Mouse (Mus musculus): Measurements from ENCODE around the gene Ablim2. TPM values are rescaled to one million over a fixed set of nuclear protein-coding genes. Genes with fewer than 3 reads are reported as not detected.

Ablim2 gene
- total RNA-seq, 2 experiments from 2014 or later = 168 to 215 TPM

DNA sequence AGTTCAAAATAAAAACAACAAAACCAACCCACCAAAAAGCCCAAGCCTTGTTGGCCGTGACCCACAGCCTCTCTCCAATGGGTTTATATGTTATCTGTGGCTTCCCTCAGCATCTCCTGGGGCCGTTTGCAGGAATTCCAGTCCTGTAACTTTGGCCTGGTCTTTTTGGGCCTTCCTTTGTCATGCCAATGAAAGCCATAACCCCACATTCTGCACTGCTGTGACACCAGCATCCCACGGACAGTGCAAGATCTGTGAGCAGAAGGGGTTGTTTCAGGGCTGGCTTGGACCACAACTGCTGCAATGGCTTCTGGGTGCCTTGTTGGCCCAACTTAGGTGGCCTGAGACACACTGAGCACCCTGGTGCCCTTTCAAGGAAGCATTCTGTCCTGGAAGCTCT, 10.8 kb downstream of the Ablim2 start:
- no peak for DNase-seq (ENCODE audit: low spot score in 2 of 2)

DNA sequence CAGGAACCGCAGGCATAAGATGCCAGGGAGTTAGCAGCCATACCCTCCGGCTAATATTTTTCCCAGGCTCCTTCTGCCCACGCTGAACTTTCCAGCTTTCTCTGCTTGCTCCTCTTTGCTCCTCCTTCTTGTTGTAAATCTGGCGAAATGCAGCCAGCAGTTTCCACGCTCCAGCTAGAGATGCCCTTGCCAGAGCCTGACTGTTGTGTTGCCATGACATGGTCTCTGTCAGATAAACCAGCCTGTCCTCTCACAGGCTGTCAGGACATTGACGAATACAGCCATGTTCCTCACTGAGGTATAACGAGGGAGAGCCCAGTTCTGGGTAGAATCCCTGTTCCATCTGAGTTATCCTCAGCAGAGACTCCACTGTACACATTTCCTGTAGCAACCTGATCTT, 11.3 kb downstream of the Ablim2 start:
- no peak for DNase-seq (ENCODE audit: low spot score in 2 of 2)

DNA sequence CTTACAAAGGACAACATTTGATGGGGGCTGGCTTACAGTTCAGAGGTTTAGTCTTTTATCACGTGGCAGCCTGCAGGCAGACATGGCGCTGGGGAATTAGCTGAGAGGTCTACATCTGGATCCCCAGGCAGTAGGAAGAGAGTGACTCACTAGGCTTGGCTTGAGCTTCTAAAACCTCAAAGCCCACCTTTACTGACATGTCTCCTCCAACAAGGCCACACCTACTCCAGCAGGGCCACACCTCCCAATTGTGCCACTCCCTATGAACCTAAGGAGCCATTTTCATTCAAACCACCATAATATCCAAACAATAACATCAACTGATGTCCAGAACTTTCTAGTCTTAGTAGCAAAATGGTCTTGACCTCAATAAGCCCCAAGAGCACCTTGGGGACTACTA, 12.6 kb downstream of the Ablim2 start:
- no peak for DNase-seq (ENCODE audit: low spot score in 2 of 2)

DNA sequence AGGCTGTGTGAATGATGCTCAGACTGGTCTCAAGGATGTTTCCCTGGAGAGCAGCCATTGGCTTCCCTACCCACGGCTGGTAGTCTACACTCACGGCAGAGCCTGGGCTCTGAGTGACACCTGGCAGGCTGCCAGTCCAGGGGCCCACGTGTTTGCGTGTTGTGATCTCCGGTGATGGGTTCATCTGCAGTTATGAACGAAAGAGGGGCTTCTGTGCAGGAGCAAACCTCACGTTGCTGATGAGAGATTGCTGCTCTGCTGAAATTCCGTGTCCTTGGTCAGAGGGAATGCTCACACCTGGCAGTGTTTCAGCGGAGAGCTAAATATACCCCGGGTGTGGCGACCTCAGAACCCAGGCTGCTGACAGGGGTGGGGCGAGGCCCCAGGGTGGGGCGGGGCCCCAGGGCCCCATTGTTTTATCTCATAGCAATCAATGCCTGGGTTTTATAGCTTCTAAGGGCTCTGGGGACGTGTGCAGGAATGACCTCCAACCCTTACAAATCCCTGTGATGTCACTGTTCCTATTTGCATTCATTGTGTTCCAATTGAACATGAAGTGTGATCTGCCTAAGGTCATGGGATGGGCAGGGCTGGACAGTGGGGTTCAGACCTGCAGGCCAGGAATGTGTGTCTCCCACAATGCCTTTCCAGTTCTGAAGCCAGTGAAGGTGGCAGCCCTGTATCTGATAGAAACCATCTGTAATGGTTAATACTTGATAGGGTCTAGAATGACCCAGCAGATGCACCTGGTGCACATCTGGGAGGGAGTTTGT, 13.4 kb downstream of the Ablim2 start:
- peak in 1 of 2 experiments; percentile 48 for DNase-seq (ENCODE audit: low spot score in 2 of 2)

DNA sequence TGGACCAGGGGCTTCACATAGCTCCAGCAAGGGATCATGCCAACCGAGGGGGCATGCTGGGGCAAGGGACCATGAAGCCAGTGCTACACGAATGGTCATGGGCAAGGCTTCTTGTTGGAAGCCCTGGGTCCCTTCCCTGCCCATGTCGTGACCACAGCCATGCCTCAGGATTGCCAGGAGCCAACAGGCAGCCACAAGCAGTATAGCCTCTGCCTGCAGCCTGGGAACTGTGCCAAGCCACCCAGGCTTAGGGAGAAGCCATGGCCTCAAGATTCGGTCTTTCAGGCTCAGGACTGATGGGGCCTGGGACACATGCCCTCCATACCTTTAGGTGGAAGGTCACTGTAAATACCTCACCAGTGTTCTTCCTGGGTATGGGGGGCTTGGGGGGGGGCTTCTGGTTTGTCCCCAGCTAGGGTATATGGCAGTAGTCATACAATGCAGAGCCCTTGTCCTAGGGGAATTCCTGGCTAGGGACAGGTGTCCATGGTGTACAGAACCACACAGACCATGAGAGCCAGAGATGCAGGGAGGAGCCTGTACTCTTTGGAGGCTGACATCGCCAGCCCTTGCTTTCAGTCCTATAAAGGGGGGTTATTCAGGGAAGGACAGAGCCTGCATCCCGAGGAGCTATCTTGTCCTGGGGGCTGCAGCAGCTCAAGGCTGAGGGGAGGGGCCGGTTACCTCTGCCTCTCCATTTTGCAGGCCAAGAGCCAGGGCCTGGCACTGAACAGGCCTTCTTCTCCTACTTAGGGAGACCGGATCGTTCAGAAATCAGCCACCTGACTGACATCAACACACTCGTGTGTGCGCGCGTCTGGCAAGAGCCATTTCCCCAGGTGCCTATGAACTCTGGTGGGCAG, 15.8 kb downstream of the Ablim2 start:
- DNase-seq (ENCODE audit: low spot score in 2 of 2) = no peak

DNA sequence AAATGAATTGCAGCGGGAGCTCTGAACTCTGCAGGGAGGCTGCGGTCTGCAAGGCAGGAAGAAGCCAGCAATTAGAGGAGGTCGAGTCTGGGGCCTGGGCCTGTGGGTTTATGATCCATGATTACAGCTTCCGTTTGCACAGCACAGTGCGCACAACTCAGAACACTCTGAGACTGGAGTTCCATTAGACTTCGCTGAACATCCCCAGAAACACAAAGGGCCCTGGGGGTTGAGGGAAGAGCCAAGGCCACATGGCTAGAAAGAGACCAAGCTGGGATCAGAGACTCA, 16.4 kb downstream of the Ablim2 start:
- no peak for DNase-seq (ENCODE audit: low spot score in 2 of 2)

DNA sequence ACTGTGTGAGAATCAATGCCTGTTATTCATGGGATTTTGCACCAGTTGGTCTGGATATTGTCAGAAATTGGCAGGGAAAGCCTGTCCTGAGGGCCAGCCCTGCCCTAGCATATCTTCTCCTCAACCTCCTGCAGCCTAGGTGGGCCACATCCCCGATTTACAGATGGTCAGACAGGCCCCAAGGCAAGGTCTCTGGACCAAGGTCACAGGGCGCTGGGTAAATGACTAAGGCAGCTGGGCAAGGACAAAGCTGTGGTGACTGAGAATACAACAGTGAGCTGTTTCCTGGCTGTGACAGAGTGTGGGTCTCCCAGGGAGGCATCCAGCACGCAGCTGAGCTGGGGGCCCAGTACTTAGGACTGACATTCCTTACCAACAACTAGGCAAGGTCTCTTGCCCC, 23.4 kb downstream of the Ablim2 start:
- DNase-seq (ENCODE audit: low spot score in 2 of 2) = no peak

DNA sequence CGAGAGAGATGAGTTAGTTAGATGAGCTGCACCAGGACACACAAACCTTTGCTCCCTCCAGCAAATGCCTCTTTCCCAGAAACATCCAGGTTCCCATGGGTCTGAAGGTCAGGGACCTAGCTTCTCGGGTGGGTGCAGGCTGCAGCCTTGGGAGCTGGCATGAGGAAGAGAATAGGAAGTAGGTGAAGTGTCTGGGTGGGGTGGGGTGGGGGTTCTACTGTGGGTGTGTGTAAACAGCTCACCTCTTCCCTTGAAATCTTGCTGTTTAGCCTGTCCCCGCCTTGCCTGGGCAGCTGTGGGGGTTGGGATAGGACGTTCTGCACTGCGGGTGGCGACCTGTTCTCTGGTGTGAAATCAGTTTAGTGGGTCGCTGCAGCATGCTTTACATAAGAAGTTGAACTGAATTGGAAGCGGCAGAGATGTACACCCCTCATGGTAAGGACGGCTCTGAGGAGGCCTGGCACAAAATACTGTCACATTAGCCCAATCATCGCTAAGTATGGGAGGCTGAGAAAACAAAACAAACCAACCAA, 25.0 kb downstream of the Ablim2 start:
- DNase-seq (ENCODE audit: low spot score in 2 of 2) = no peak

DNA sequence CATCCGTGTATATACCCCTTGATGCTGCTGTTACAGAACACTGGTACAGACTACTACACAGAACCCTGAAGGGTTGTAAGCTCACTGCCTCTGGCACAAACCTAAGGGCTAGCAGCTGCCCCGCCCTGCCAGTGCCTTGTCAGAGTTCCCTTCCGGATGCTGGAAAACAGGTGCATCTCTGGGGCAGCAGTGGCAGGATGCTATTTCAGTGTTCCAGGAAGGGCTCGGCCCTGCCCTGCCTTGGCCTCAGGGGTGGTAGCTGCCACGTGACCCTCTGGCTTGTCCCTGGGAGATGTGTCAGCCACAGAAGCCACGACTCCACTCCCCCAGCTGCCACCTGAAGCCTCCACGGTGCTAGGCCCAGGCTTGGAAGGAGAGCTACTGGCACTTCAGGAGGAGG, 28.2 kb downstream of the Ablim2 start:
- no peak for DNase-seq (ENCODE audit: low spot score in 2 of 2)

DNA sequence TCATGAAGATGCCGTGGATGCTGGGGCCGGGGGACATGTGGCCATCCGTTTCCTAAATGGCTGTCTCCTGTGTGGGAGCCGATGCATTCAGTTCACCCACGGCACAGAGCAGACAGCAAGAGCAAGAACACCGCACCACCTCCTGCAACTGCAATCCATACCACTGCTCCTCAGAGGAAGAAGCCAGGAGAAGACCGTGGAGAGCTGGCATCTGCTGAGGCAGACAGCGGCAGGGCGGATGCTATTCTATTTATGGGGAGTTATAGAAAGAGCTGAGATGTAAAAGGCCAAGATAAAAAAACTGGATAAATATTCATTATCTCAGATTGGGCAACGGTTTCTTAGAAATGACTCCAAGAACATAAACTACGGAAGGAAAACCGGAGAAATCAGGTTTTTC, 30.2 kb downstream of the Ablim2 start:
- peak; percentile 56 to 76 for DNase-seq (ENCODE audit: low spot score in 2 of 2)

DNA sequence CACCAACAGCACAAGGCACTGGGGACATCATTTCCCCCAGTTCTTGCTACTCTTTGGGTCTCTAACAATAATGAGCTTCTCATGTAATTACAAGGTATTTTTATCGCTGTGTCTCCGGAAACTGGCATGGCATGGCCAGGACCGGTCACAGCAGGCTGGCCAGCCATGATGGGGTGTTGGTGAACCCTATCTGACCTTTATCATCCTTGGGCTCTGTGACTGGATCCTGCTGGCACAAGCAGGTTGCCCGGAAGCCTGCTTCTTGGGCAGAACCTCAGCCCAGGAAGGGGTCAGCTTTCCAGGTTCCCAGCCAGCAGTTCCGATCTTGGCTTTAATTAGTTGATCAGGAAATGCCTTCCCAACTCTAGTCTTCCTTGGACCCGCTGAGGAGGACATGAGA, 31.0 kb downstream of the Ablim2 start:
- no peak for DNase-seq (ENCODE audit: low spot score in 2 of 2)

DNA sequence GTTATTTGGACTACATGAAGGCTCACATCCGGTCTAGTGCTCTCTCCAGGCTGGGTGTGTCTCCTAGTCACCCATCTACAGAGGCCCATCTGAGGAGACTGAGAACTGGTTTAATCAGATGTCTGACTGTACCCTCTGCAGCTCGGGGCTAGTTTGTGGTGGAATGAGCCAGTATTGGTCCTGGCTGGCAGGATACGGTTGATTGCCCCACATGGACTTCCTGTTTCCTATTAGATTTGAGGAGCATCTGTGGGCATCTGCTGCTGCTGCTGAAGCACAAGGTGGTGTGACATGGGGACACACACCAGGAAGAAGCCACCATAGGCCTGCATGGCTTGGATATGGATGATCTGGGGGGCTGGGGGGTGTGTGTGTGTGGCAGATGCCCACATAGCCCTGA, 32.0 kb downstream of the Ablim2 start:
- DNase-seq (ENCODE audit: low spot score in 2 of 2) = no peak

DNA sequence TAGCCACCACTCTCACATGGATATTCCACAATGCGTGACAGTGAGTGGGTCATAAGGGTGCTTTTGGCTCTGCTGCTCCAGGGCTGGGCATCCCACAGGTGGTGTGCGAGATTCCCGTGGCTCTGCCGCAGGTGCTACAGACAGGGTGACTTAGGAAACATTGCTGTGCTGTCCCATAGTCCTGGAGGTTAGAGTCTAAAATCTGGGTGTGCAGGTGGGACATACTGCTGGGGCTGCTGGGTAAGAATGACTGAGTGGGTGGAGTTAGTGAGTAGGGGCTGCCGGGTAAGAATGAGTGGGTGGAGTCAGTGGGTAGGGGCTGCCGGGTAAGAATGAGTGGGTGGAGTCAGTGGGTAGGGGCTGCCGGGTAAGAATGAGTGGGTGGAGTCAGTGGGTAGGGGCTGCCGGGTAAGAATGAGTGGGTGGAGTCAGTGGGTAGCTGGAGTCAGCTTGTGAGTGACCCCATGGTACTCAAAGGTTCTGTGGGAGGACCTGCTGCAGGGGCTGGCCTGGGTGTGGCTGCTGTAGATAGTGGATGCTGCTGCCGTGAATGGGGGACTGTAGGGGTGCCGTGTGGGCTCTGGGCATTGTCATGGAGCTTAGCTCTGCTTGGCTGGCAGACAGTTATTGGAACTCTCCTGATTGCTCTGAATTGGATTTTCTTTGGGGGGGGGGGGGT, 32.8 kb downstream of the Ablim2 start:
- no peak for DNase-seq (ENCODE audit: low spot score in 2 of 2)

DNA sequence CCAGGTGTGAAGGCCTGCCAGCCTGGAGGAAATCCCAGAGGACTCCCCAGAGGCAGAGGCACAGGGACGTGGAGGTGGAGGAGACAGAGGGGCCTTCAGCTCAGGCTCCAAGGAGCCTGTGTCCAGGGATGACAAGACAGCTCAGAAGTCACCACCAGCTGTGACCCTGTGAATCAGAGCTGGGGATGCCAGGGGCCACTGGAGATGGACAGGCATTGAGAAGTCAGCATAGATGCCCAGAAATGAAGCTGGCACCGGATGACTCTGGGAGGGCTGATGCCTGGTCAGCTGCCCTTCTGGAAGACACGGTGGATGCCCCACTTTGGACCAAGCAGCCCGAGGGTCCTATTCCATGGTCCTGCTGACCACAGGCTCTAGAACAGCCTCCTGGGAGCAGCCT, 36.3 kb downstream of the Ablim2 start:
- no peak for DNase-seq (ENCODE audit: low spot score in 2 of 2)

DNA sequence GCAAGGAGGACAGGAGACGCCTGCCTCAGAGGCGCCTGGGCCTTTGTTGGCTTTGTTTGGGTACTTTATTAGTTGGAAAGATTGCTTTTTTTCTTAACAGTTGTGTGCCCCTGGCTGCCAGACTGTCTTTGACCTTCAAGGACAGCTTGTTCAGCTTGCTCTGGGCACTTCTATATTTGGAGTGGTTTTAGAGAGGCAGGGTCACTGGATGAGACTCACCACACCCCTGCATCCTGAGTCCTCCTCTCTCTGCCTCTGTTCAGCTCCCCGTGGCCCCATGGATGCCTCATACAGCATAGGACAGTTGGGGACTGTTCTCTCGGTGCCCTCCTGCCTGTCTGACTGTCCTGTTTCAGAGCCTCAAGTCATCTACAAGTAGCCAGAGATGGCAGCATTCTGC, 37.3 kb downstream of the Ablim2 start:
- DNase-seq (ENCODE audit: low spot score in 2 of 2) = no peak

DNA sequence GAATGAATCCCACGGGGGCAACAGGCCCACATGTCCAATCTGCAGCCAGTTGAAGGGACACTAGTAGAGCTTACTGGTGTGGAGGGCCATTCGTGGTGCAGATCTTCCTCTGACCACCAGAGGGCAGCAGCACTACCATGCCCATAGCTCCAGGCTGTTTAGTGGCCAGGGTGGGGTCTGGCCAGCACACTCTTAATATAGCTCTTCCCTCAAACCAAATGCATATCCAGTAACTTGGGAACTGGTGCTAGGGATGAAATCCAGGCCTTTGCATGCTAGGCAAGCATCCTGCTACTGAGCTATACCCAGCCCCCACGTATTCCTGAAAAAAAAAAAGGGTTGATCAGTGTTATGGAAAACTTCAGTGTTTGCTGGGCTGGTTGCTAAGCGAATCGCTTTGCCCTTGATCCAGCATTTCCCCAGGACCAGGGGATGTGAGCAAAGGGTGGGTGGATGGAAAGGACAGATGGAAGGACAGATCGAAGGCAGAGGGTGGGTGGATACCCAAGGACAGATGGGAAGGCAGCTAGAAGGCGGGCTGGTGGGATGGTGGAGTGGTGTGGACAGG, 37.9 kb downstream of the Ablim2 start:
- peak; percentile 72 to 73 for DNase-seq (ENCODE audit: low spot score in 2 of 2)

DNA sequence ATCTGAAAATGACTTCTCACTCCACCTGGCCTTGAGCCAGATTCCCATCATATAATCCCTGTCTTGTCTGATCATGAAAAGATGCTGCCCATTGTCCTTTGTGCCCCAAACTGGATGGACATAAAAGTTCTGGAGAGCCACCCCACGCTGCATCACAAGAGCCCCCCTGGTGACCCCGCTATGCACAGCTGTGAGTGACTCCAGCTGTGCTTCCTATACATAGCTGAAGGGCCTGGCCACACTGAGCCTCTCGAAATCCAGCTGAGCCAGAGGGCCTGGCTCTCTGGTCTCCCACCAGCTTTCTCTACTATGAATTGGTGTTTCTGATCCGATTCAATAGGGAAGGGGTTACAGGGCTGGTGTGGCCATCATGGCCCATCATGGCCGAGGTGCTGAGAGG, 38.5 kb downstream of the Ablim2 start:
- no peak for DNase-seq (ENCODE audit: low spot score in 2 of 2)

DNA sequence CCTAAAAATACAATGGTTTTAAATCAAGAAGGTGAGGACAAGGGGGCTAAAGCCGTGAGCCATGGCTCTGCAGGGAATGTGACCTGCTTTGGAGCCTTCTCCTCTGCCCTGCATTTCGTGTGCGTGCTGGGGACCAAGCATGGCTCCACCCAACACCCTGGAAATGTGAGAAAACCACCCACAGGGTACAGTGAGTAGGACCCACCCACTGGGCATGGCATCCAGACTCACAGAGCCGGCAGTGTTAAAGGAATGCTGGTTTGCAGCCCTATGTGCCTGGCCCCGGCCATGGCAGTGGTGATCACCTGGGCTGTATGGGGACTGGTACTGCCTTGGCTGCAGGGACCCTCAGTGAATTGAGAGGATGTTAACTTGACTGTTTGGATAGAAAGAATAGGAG, 41.4 kb downstream of the Ablim2 start:
- peak; percentile 42 to 68 for DNase-seq (ENCODE audit: low spot score in 2 of 2)

DNA sequence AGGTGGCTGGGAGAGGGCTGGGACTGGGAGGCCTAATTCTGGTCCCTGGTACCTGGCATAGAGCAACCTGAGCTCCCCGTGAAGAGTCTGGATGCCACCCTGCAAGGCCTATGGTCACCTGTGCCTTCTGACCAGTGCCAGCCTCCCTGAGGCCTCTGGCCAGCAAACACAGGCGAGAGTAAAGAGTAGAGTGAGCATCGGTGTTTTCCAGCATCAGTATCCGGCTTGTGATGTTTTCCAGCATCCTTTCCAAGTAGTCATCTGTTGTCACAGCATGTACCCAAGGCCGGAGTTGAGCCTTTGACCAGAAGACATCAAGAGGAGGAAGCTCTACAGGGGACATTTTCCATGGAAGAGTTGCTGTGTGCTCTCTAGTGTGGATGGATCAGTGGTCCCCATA, 45.7 kb downstream of the Ablim2 start:
- no peak for DNase-seq (ENCODE audit: low spot score in 2 of 2)

DNA sequence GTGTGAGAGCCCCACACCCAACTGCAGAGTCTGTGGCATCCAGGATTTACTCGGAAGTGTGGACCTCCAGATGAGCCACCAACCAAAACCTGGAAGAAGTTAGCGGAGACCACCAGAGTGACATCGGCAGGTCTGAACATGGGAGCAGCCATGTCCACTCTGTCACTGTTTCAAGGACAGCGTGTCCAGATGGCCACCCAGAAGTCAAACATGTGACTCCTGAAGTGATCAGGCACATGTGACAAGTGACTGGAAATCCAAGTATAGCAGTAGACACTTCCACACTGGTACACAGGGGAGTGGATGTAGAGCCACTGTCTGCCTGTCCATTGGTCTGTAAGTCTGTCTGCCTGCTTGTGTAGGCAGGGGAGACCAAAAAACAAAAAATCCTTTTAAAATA, 47.0 kb downstream of the Ablim2 start:
- no peak for DNase-seq (ENCODE audit: low spot score in 2 of 2)

DNA sequence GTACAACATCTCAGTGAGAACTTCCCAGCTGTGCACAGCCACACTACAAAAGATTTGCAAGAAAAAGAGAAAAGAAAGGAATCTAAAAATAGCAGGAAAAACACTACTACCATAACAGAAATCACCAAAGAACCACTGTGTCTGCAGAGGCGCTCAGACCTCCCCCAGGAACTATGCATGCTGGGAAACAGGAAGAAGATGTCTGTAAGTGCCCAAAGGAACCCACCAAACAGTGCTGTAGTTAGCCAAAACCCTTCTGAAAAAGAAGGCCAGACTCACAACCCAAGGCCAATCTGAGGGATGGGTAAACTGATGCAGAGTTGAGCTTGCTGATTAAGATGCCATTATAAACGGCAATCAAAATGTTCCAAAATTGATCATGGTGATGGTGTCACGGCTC, 47.5 kb downstream of the Ablim2 start:
- DNase-seq (ENCODE audit: low spot score in 2 of 2) = no peak

DNA sequence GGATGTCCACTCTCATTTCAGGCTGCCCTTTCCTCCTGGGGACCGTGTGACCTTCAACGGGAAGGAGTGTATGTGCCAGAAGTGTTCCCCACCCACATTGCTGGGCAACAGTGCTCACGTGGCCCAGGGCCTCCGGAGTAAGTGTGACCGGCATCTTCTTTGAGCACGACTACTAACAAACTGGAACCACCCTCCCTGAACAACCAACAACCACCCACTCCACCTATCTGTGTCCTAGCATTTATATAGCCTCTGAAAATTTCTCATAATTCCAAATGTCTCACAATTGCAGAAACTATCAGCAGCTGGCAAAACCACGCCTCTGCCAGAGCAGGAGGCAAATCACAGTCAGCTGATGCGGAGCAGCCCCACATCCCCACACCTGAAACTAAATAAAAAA, 49.3 kb downstream of the Ablim2 start:
- DNase-seq (ENCODE audit: low spot score in 2 of 2) = no peak
